Mouse (Mus musculus) kidney, embryonic 15.5 days (tissue): ENCODE data around the gene Fbh1. TPM values are rescaled to one million over a fixed set of nuclear protein-coding genes. Genes with fewer than 3 reads are reported as not detected.
"Not testable (repeated sequence)": the region's sequence is repeated elsewhere in the genome, so short reads cannot be mapped to it uniquely, and the experiment has no call there.

ENCODE experiments used
- ATAC-seq: fragments of 200-750 bp; cut with Nextera tagmentation; replicated peaks from 2 replicates; pipeline ENCODE4 v1.8.0; 2017; ENCODE audit warnings: moderate TSS enrichment; ENCODE audit not compliant: low FRiP score
- H3K27ac ChIP-seq: fragments of 300-500 bp; sonication (generic); 2 replicates; pipeline ENCODE4 v1.5.1; 2015; ENCODE audit warnings: mild to moderate bottlenecking, inconsistent platforms
- H3K27me3 ChIP-seq: fragments of 300-500 bp; sonication (generic); 2 replicates; pipeline ENCODE4 v1.6.1; 2015; ENCODE audit warnings: inconsistent platforms
- H3K36me3 ChIP-seq: fragments of 300-500 bp; sonication (generic); 2 replicates; pipeline ENCODE4 v1.6.1; 2015; ENCODE audit warnings: inconsistent platforms
- H3K4me1 ChIP-seq: fragments of 300-500 bp; sonication (generic); 2 replicates; pipeline ENCODE4 v1.6.1; 2015; ENCODE audit warnings: inconsistent platforms
- H3K4me2 ChIP-seq: fragments of 300-500 bp; sonication (generic); 2 replicates; pipeline ENCODE4 v1.6.1; 2015; ENCODE audit warnings: moderate library complexity, mild to moderate bottlenecking, inconsistent platforms
- H3K4me3 ChIP-seq: fragments of 300-500 bp; sonication (generic); replicated peaks from 2 replicates; pipeline ENCODE4 v1.5.1; 2015; ENCODE audit warnings: mild to moderate bottlenecking, inconsistent platforms
- H3K9ac ChIP-seq: fragments of 300-500 bp; sonication (generic); 2 replicates; pipeline ENCODE4 v1.6.1; 2015; ENCODE audit warnings: mild to moderate bottlenecking, inconsistent platforms
- H3K9me3 ChIP-seq: fragments of 300-500 bp; sonication (generic); replicated peaks from 2 replicates; pipeline ENCODE4 v1.6.1; 2016; ENCODE audit warnings: inconsistent platforms
- WGBS: fragments of 180-500 bp; shearing (Covaris S2); methylation state at CpG from one replicate; pipeline ENCODE4 v1.1.7; 2015; ENCODE audit warnings: mixed read lengths; 5-methylcytosine and 5-hydroxymethylcytosine counted together
- polyA plus RNA-seq: library from polyadenylated mRNA; unstranded; fragments of >200 nt; fragmentation: Nextera tagmentation; extraction: Ambion mirVana; gene quantifications from 2 replicates; pipeline ENCODE4 v1.2.1, GENCODE M21; 2015

Gene Fbh1
- polyA plus RNA-seq, 1 experiment from 2014 or later = 130 TPM

DNA sequence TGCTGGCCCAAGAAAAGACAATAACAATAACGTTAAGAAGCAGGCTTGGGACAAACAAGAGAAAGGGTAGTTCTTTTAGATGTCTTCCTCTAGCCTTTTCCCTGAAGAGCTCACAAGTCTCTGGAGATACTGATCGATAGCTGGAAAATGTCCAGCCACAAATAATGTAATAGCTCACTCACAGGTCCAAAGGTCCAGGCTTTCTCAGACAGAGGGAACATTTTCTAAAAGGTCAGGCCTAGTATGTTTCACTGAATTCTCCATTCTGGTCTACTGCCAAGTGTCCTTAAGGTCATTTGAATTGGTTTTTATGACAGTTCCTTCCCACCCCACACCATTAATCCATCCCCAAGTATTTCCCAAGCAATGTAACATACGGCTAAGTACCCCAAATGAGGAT lies 64.4 kb downstream of the Fbh1 start:
- Histone ChIP-seq H3K4me1 (no peaks in the 10 kb centered on the region), H3K27me3 (peaks cover 9% of the 10 kb centered on the region; the same call in 1 of the 2 replicates), H3K27ac (no peak overlapping the region), H3K9ac (no peak overlapping the region), H3K4me2 (no peak overlapping the region), H3K4me3 (no peak overlapping the region), H3K9me3 (no peaks in the 10 kb centered on the region), H3K36me3 (no peaks in the 10 kb centered on the region)
- WGBS = 64% methylated on average over 3 of the region's 3 CpGs
- ATAC-seq = no peak

DNA sequence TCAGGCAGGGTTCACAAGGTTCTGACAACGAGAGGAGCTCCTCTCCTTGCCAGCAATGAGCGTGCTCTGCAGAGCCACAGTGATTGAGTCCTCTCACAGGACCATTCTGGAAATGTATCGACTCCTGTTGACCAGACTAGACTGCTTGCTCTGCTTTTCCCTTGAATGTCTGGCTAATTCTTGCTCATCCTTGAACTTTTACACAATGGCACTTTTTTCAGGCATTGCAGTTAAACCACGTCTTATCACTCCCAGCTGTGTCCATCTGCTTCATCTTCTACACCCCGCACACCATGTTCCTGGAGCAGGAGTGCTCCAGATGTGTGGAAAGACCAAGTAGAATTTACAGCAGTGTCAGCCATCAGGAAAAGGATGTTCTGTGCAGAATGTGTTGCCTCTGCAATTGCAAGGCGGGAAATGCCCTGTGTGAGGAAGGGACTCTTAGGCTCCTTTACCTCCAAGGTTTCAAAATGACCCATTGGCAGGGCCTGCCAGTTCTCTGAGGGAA lies 64.8 kb downstream of the Fbh1 start:
- 79% methylated on average over 6 of the region's 6 CpGs for WGBS
- H3K36me3 ChIP-seq = no peaks in the 10 kb centered on the region
- H3K27me3 ChIP-seq = peaks cover 10% of the 10 kb centered on the region
- H3K9me3 ChIP-seq = no peaks in the 10 kb centered on the region
- no peak for ATAC-seq
- H3K27ac ChIP-seq = no peak overlapping the region
- no peaks in the 10 kb centered on the region for H3K4me1 ChIP-seq
- no peak overlapping the region for H3K4me2 ChIP-seq
- H3K4me3 ChIP-seq = no peak overlapping the region
- H3K9ac ChIP-seq = no peak overlapping the region

DNA sequence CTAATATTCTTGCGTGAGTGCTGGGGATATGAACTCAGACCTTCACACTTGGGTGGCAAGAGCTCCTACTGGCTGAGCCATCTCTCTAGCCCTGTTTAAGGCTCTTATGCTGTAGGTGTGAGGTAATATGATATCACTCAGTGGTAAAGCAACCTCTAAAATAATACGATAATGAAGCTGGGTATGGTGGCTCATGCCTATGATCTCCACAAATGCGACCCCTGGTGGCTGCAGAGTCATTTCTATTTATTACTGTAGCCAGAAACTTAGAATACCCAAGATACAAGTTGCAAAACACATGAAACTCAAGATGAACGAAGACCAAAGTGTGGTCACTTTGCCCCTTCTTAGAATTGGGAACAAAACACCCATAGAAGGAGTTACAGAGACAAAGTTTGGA lies 67.3 kb downstream of the Fbh1 start:
- peaks cover 26% of the 10 kb centered on the region for H3K27me3 ChIP-seq
- not testable (repeated sequence) for H3K4me2 ChIP-seq, H3K4me3 ChIP-seq, H3K9me3 ChIP-seq, H3K27ac ChIP-seq, ATAC-seq, H3K36me3 ChIP-seq, H3K9ac ChIP-seq
- peaks cover 13% of the 10 kb centered on the region for H3K4me1 ChIP-seq
- 46% methylated on average over 4 of the region's 4 CpGs for WGBS

DNA sequence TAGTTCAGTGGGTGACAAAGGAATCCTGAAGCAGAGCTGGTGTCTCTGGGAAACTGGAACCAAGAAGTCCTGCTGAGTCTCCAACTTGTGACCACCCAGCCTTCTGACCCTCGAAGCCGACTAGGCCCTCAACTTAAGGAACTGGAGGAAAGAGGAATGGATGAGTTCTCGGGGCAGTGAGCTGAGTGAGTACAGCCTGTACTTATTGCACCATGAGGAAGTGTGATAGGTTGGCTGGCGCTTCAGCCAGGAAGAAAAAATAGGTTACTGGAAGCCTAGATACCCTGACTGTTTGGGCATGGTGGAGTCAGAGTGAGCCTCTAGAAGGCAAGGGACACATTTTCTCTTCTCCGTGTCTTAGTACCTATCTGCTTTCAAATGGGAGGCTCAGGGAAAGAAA lies 68.8 kb downstream of the Fbh1 start:
- H3K4me3 ChIP-seq = no peak overlapping the region
- WGBS = 84% methylated on average over 5 of the region's 5 CpGs

DNA sequence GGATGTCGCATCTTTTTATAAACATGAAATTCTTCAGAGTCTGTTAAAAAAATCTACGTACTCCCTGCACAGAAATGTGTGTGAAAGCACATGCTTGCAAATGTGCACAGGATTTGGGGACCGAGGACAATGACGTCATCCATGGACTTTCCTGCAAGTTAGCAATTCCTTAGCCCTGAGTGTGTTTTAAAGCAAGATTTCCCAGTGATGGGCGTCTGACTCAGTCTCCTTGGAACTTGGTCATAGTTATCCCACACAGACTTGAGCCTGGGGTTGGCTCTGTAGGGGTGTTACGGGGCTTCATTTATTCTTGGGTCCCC lies 70.7 kb downstream of the Fbh1 start:
- Histone ChIP-seq H3K4me2 (peak overlapping the region; percentile 97), H3K4me1 (peaks cover 13% of the 10 kb centered on the region), H3K27me3 (peaks cover 40% of the 10 kb centered on the region), H3K9ac (no peak overlapping the region), H3K36me3 (no peaks in the 10 kb centered on the region), H3K9me3 (no peaks in the 10 kb centered on the region), H3K27ac (no peak overlapping the region), H3K4me3 (peak overlapping the region; percentile 70)
- no peak for ATAC-seq
- WGBS = 40% methylated on average over 6 of the region's 6 CpGs

More for the DNA sequence above, 68.8 kb downstream of the Fbh1 start:
- H3K9me3 ChIP-seq = no peaks in the 10 kb centered on the region
- peaks cover 35% of the 10 kb centered on the region for H3K27me3 ChIP-seq
- H3K4me2 ChIP-seq = no peak overlapping the region
- H3K4me1 ChIP-seq = peaks cover 13% of the 10 kb centered on the region
- ATAC-seq = no peak
- no peaks in the 10 kb centered on the region for H3K36me3 ChIP-seq
- no peak overlapping the region for H3K9ac ChIP-seq
- H3K27ac ChIP-seq = no peak overlapping the region

DNA sequence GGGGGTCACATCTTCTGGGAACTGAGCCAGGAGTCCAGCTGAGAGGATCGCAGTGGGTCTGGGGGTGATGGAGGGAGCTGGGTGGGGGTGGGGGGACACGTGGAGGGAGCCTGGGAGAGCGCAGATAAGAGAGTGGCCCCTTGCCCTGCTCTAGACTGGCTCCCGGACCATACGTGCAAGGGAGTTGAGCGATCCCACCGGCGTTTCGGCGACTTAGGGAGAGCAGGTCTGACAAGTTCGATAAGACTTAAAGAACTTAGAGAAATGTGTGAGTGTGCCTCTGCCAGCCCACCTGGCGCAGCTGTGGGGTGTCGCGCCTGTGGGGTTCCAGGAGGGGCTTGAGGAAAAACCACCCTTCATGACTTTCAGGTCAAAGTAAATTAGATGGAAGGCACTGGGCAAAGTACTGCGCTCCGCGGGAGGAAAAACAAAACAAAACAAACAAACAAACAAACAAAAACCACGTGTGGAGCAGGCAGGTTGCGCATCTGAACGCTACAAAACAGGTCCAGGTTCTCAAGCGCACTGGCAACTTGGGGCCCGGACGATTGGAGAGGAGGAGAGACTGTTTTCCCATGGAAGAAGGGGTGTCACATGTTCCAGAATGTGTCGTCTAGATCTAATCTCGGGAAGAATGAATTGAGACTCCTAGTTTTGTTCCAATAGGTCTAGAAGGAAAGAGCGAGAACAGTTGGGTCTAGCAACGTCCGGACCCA lies 71.2 kb downstream of the Fbh1 start:
- H3K4me1 ChIP-seq = peaks cover 13% of the 10 kb centered on the region
- no peak overlapping the region for H3K27ac ChIP-seq
- H3K4me3 ChIP-seq = peak overlapping the region; percentile 70
- peak overlapping the region; percentile 97 for H3K4me2 ChIP-seq
- H3K9me3 ChIP-seq = no peaks in the 10 kb centered on the region
- peaks cover 40% of the 10 kb centered on the region for H3K27me3 ChIP-seq
- H3K36me3 ChIP-seq = no peaks in the 10 kb centered on the region
- ATAC-seq = peak; percentile 59
- WGBS = 4% methylated on average over 28 of the region's 28 CpGs
- H3K9ac ChIP-seq = peak overlapping the region; percentile 56

DNA sequence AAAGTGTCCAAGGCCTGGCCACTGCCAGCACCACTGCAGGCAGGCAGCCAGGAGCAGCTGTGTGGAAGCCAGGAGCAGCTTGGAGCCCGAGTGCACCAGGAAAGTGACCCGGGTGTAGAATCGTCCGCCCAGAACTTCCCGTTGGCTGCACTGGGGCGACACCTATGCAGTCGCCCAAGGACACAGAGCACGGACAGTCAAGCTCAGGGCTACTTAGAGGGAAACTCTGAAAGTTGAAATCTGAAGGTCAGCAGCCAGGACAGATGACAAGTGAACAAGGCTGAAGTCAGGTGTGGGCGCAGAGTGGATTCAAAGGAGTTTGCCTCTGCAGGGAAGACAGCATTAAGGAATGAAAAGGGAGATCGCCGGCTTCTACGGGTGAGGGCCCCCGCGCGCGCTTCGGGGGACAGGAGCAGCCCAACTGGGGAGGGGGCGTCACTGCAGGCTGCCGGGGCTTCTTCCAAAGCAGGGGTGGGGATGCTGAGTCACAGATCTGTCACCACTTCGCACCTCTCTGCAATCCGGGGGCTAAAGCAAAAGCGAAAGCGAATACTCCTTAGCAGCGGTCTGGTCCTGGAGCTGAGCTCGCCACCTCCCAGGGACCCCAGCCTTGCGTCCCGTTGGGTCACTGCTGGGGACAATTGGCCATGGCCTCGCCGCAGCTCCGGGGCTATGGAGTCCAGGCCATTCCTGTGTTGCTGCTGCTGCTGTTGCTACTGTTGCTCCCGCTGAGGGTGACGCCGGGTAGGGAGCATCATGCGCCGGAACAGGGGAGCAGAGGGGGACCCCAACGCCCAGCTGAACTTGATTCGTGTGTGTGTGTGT lies 72.0 kb downstream of the Fbh1 start, which contains the start of gene Il15ra:
Il15ra (plus strand) TSS at position 90 of the 825 bp plus-strand sequence.
- no peaks in the 10 kb centered on the region for H3K9me3 ChIP-seq
- peak within 1 kb of the TSS; percentile 56 for H3K9ac ChIP-seq
- no peak within 1 kb of the TSS for H3K27ac ChIP-seq
- H3K27me3 ChIP-seq = peaks cover 40% of the 10 kb centered on the region
- peaks cover 13% of the 10 kb centered on the region for H3K4me1 ChIP-seq
- peak within 1 kb of the TSS; percentile 70 for H3K4me3 ChIP-seq
- peak; percentile 84 for ATAC-seq
- peak within 1 kb of the TSS; percentile 97 for H3K4me2 ChIP-seq
- H3K36me3 ChIP-seq = no peaks in the 10 kb centered on the region
- under 1% methylated on average over 37 of the region's 37 CpGs for WGBS

DNA sequence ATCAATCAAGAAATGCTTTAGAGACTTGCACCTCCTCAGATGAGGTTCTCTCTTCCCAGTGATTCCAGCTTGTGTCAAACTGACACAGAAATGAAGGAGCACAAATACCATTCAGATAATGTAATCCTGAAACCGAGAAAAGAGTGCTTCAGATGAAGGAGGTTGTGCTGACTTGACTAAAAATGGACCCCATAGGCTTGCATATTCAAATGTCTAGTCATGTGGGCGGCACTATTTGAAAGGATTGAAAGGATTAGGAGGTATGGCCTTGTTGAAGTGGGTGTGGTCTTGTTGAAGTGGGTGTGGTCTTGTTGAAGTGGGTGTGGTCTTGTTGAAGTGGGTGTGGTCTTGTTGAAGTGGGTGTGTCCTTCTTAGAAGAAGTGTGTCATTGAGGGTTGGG lies 77.5 kb downstream of the Fbh1 start:
- H3K4me2 ChIP-seq = no peak overlapping the region
- H3K4me1 ChIP-seq = no peaks in the 10 kb centered on the region
- H3K27me3 ChIP-seq = peaks cover 12% of the 10 kb centered on the region
- H3K36me3 ChIP-seq = no peaks in the 10 kb centered on the region
- no peak for ATAC-seq
- no peak overlapping the region for H3K27ac ChIP-seq
- no peak overlapping the region for H3K4me3 ChIP-seq
- no peaks in the 10 kb centered on the region for H3K9me3 ChIP-seq
- H3K9ac ChIP-seq = no peak overlapping the region
- 85% methylated on average over 2 of the region's 2 CpGs for WGBS

DNA sequence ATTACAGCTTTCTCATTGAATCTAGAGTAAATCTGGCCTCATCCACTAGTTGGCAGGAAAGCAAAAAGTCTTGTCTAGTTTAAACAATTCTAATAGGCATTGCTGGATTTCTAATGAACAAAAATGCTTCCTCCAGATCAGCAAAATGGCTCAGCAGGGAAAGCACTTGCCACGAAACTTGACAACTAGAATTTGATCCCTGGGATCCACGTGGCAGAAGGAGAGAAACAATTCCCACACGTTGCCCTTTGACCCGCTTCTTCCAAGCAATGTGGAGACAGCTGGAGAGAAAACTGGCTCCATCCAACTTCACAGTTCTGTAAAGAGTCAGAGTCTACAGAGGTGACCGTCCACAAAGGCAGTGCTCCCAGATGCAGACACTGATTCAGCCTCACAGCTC lies 78.4 kb downstream of the Fbh1 start:
- Histone ChIP-seq H3K9ac (no peak overlapping the region), H3K36me3 (no peaks in the 10 kb centered on the region)

DNA sequence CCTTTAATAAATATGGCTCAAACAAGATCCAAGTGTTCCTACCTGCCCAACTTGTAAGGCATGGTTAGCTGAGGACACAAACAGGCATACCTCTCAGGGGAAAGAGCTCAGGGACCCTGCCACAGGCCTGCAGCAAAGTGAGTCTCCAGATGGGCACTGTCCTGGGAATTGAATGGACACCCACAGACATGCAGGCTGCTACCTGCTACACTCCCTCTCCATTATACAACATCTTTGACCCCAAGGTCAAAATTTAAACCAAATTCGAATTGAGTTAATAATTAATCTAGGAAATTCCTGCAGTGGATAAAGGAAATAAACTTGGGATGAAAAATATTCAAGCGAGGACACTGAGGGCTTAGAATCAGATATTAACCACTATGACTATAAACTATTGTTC lies 81.5 kb downstream of the Fbh1 start:
- no peak overlapping the region for H3K9ac ChIP-seq
- no peak overlapping the region for H3K4me3 ChIP-seq
- WGBS = 66% methylated on average over 2 of the region's 2 CpGs
- H3K36me3 ChIP-seq = no peaks in the 10 kb centered on the region
- no peak overlapping the region for H3K27ac ChIP-seq
- H3K4me2 ChIP-seq = no peak overlapping the region
- H3K4me1 ChIP-seq = no peaks in the 10 kb centered on the region
- ATAC-seq = no peak
- H3K27me3 ChIP-seq = no peaks in the 10 kb centered on the region
- H3K9me3 ChIP-seq = no peaks in the 10 kb centered on the region

More for the DNA sequence above, 78.4 kb downstream of the Fbh1 start:
- no peaks in the 10 kb centered on the region for H3K9me3 ChIP-seq
- H3K27me3 ChIP-seq = peaks cover 5% of the 10 kb centered on the region
- H3K4me3 ChIP-seq = no peak overlapping the region
- no peaks in the 10 kb centered on the region for H3K4me1 ChIP-seq
- no peak overlapping the region for H3K4me2 ChIP-seq
- H3K27ac ChIP-seq = no peak overlapping the region
- ATAC-seq = no peak
- WGBS = 42% methylated on average over 5 of the region's 5 CpGs

DNA sequence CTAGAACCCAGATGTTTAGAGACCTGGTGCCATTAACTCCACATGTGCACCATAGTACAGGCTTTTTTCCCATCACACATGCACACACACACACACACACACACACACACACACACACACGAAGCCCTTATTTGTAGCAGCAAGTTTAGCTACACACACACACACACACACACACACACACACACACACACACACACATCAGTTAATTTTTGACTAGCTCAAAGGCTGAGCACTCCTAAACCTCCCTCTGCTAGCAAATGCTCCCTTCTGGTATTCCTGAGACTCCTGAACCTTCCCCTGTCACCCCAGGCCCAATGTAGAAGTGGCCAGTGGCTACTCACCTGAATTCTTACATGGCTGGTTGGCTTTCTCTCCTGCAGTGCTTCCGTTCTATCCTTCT lies 83.3 kb downstream of the Fbh1 start:
- no peaks in the 10 kb centered on the region for H3K27me3 ChIP-seq
- H3K27ac ChIP-seq = no peak overlapping the region
- no peak overlapping the region for H3K9ac ChIP-seq
- 78% methylated on average over 2 of the region's 2 CpGs for WGBS
- H3K4me3 ChIP-seq = no peak overlapping the region
- H3K4me1 ChIP-seq = no peaks in the 10 kb centered on the region
- ATAC-seq = no peak
- H3K36me3 ChIP-seq = no peaks in the 10 kb centered on the region
- H3K9me3 ChIP-seq = no peaks in the 10 kb centered on the region
- H3K4me2 ChIP-seq = no peak overlapping the region

DNA sequence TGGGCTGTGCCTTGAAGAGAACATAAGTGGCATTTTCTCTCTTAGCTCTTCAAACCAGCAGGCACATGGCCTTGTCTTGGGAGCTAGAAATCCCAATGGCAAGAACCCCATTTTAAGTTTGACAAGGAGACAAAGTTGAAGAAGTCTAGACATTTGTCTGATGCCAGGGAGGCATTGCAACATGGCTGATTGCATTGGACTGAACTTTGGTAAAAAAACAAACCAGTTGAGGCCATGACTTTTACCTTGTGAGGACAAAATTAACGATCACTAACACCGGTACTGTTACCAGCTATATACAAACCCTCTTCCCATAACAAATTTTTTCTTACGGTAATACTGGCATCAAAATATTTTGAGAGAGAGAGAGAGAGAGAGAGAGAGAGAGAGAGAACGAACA lies 84.0 kb downstream of the Fbh1 start:
- Histone ChIP-seq H3K9me3 (no peaks in the 10 kb centered on the region), H3K4me2 (no peak overlapping the region), H3K4me1 (no peaks in the 10 kb centered on the region), H3K4me3 (no peak overlapping the region), H3K27ac (no peak overlapping the region), H3K27me3 (no peaks in the 10 kb centered on the region), H3K36me3 (no peaks in the 10 kb centered on the region), H3K9ac (no peak overlapping the region)
- no peak for ATAC-seq
- 91% methylated on average over 4 of the region's 4 CpGs for WGBS
